Comparison of ENCODE assay signal across 8 mouse cellular contexts in the genomic region with DNA sequence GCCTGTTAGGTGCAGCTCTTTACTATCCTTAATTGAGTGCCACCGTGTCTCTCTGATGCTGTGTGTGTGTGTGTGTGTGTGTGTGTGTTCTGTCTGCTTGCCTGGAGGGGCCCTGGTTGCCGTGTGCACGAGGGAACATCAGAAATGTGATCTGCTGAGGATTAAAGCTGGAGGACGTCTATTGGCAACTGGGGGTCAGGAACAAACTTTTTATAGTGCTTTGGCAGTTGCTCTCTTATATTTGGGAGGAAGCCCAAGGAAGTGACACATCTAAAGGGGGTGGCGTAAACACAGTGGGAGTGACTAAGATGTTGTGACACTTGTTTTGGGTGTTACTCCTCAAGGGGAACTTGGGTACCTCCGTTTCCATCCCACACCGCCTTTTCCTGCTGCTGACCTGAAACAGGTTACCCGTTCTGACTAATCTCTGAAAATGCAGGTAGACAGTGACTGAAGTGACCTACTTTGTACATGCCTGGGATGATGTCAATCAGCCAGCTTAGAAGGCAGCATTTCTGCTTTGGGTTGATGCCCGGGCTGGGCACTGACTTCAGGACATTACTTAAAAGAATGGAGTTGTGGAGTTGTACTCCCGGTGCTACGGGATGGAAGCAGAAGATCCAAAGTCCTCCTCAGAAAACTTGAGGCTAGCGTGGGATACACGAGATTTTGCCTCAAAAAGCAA. TPM values are rescaled to one million over a fixed set of nuclear protein-coding genes. Genes with fewer than 3 reads are reported as not detected.
DNase-seq lines count a peak whose midpoint lies in the region; ATAC-seq lines count a peak whose summit lies in the region.

No protein-coding gene starts in this region.

- peaks cover 14% of the 10 kb centered on the region for H3K4me1 ChIP-seq in liver, embryonic 16.5 days (ENCODE audit: control insufficient read depth, low read depth, low read length)
- peaks cover 6% of the 10 kb centered on the region; the same call in 1 of the 2 replicates for H3K4me1 ChIP-seq in neural tube, embryonic 14.5 days (ENCODE audit: control insufficient read depth, insufficient read depth, low read length)

- H3K4me3 ChIP-seq in liver, embryonic 16.5 days (ENCODE audit: low read depth, low read length) = no peak overlapping the region
- no peak overlapping the region for H3K4me3 ChIP-seq in neural tube, embryonic 14.5 days (ENCODE audit: low read depth, low read length)

- intact Hi-C loops in gastrocnemius, postnatal 14 days (cut with DNase I; ENCODE audit: low total_unique reads) = no loop called here

- DNase-seq in layer of hippocampus, adult 9-11 months = peak; percentile 14
- DNase-seq in layer of hippocampus, adult 9-10 months (ENCODE audit: low spot score) = no peak
- DNase-seq in adipocyte (ENCODE audit: low spot score) = peak; percentile 48
- peak; percentile 46 for DNase-seq in gastrocnemius, postnatal 14 days
- no peak for DNase-seq in frontal cortex, adult 2 months (ENCODE audit: extremely low spot score in 1 of 2, low spot score in 1 of 2)
- no peak for DNase-seq in urinary bladder, adult 2 months (ENCODE audit: low spot score)

- no peaks in the 10 kb centered on the region for H3K36me3 ChIP-seq in liver, embryonic 16.5 days (ENCODE audit: control insufficient read depth, insufficient read depth)
- H3K36me3 ChIP-seq in neural tube, embryonic 14.5 days (ENCODE audit: control insufficient read depth, insufficient read depth, low read length) = no peaks in the 10 kb centered on the region

- H3K27ac ChIP-seq in liver, embryonic 16.5 days (ENCODE audit: low read length) = peak overlapping the region; percentile 65
- no peak overlapping the region for H3K27ac ChIP-seq in neural tube, embryonic 14.5 days (ENCODE audit: low read depth, low read length)

- peak; percentile 20; the same call in 1 of the 2 replicates for ATAC-seq in liver, embryonic 16.5 days (ENCODE audit: low read depth)
- 0 out of 2 replicates have a peak, but pooled peaks have one; percentile 5 for ATAC-seq in neural tube, embryonic 14.5 days (ENCODE audit: low read depth)

- H3K9ac ChIP-seq in liver, embryonic 16.5 days (ENCODE audit: low read depth, low read length) = no peak overlapping the region
- no peak overlapping the region; the same call in 1 of the 2 replicates for H3K9ac ChIP-seq in neural tube, embryonic 14.5 days (replicated peaks; ENCODE audit: low read depth, low read length)

- peak overlapping the region; percentile 21; the same call in 1 of the 2 replicates for H3K4me2 ChIP-seq in liver, embryonic 16.5 days (ENCODE audit: low read depth, low read length)
- H3K4me2 ChIP-seq in neural tube, embryonic 14.5 days (ENCODE audit: low read depth, low read length) = no peak overlapping the region

- H3K9me3 ChIP-seq in liver, embryonic 16.5 days (replicated peaks; ENCODE audit: control insufficient read depth, low read length) = no peaks in the 10 kb centered on the region
- no peaks in the 10 kb centered on the region for H3K9me3 ChIP-seq in neural tube, embryonic 14.5 days (ENCODE audit: control insufficient read depth, low read length)

- 52% methylated on average over 13 of the region's 13 CpGs for WGBS in liver, embryonic 16.5 days (ENCODE audit: insufficient replicate concordance)
- WGBS in neural tube, embryonic 14.5 days = 68% methylated on average over 13 of the region's 13 CpGs

- H3K27me3 ChIP-seq in liver, embryonic 16.5 days (ENCODE audit: control insufficient read depth, insufficient read depth, low read depth, low read length) = no peaks in the 10 kb centered on the region
- no peaks in the 10 kb centered on the region for H3K27me3 ChIP-seq in neural tube, embryonic 14.5 days (ENCODE audit: control insufficient read depth, insufficient read depth, low read length)

RNA-seq across cellular contexts. Expression of a gene that starts 37.0 kb away (rescaled TPM):
- 10 to 100 TPM; 79.2 to 97.2 TPM for total RNA-seq in gastrocnemius, postnatal 14 days (2021)
- 23.6 and 24.6 TPM in 2 replicates for polyA plus RNA-seq in liver, embryonic 16.5 days (2015; fragmentation: Nextera tagmentation; extraction: Ambion mirVana)
- polyA plus RNA-seq in neural tube, embryonic 14.5 days (2014; fragmentation: Nextera tagmentation; extraction: Ambion mirVana) = 48.9 and 50.5 TPM in 2 replicates
- 33.6 and 35.3 TPM in 2 replicates for polyA plus RNA-seq in frontal cortex, adult 2 months (2012; rRNA removed)
- 42.6 and 46.7 TPM in 2 replicates for polyA plus RNA-seq in urinary bladder, adult 2 months (2012; rRNA removed)

Comparison
In these comparisons a context has a peak if more than half of its experiments do, and no peak if none do; other contexts are left out.
1. DNase-seq: peak in layer of hippocampus, adult 9-11 months (single experiment), adipocyte (single experiment) and gastrocnemius, postnatal 14 days (single experiment); none in layer of hippocampus, adult 9-10 months (single experiment), frontal cortex, adult 2 months (0 of 2) and urinary bladder, adult 2 months (single experiment).